Mouse (Mus musculus): ENCODE measurements around the gene Arpin. TPM values are rescaled to one million over a fixed set of nuclear protein-coding genes. Genes with fewer than 3 reads are reported as not detected.

Arpin gene
- polyA plus RNA-seq, 1 experiment from 2014 or later, result 28.4 TPM

- WGBS, result 68% methylated on average over 6 of the region's 6 CpGs
- Histone ChIP-seq H3K36me3 (ENCODE audit: control insufficient read depth, insufficient read depth, low read length) (peaks cover 7% of the 10 kb centered on the region), H3K9me3 (ENCODE audit: control insufficient read depth, low read length) (no peaks in the 10 kb centered on the region), H3K4me1 (replicated peaks; ENCODE audit: control insufficient read depth, insufficient read depth, low read length) (no peaks in the 10 kb centered on the region), H3K9ac (ENCODE audit: low read length) (no peak overlapping the region), H3K4me3 (ENCODE audit: low read length) (no peak overlapping the region), H3K4me2 (ENCODE audit: low read depth, low read length) (no peak overlapping the region), H3K27ac (ENCODE audit: low read length) (no peak overlapping the region), H3K27me3 (ENCODE audit: control insufficient read depth, insufficient read depth, low read depth, low read length) (no peaks in the 10 kb centered on the region)
- ATAC-seq (ENCODE audit: low read depth), result no peak
These were observed 53.3 kb downstream of the Arpin start for GRCm38 (mm10) chr7:79881901-79882300.

GRCm38 (mm10) chr7:79880998-79881397 is 54.2 kb downstream of the Arpin start:
- Histone ChIP-seq H3K27me3 (ENCODE audit: control insufficient read depth, insufficient read depth, low read depth, low read length) (no peaks in the 10 kb centered on the region), H3K9me3 (ENCODE audit: control insufficient read depth, low read length) (no peaks in the 10 kb centered on the region), H3K4me3 (ENCODE audit: low read length) (no peak overlapping the region), H3K9ac (ENCODE audit: low read length) (no peak overlapping the region), H3K27ac (ENCODE audit: low read length) (no peak overlapping the region), H3K4me1 (replicated peaks; ENCODE audit: control insufficient read depth, insufficient read depth, low read length) (no peaks in the 10 kb centered on the region), H3K4me2 (ENCODE audit: low read depth, low read length) (no peak overlapping the region), H3K36me3 (ENCODE audit: control insufficient read depth, insufficient read depth, low read length) (peaks cover 7% of the 10 kb centered on the region)
- WGBS, result 26% methylated on average over 3 of the region's 3 CpGs
- ATAC-seq (ENCODE audit: low read depth), result peak; percentile 45; the same call in 1 of the 2 replicates

- Histone ChIP-seq H3K36me3 (ENCODE audit: control insufficient read depth, insufficient read depth, low read length) (peaks cover 7% of the 10 kb centered on the region), H3K4me3 (ENCODE audit: low read length) (no peak overlapping the region), H3K4me1 (replicated peaks; ENCODE audit: control insufficient read depth, insufficient read depth, low read length) (no peaks in the 10 kb centered on the region), H3K27me3 (ENCODE audit: control insufficient read depth, insufficient read depth, low read depth, low read length) (no peaks in the 10 kb centered on the region), H3K9ac (ENCODE audit: low read length) (no peak overlapping the region), H3K9me3 (ENCODE audit: control insufficient read depth, low read length) (no peaks in the 10 kb centered on the region), H3K27ac (ENCODE audit: low read length) (no peak overlapping the region), H3K4me2 (ENCODE audit: low read depth, low read length) (no peak overlapping the region)
- no peak for ATAC-seq (ENCODE audit: low read depth)
- WGBS, result 84% methylated on average over 6 of the region's 6 CpGs
These were observed 55.1 kb downstream of the Arpin start for GRCm38 (mm10) chr7:79880033-79880432.

- WGBS, result 65% methylated on average over 2 of the region's 2 CpGs
- H3K4me2 ChIP-seq (ENCODE audit: low read depth, low read length), result no peak overlapping the region
- H3K9me3 ChIP-seq (ENCODE audit: control insufficient read depth, low read length), result no peaks in the 10 kb centered on the region
- no peaks in the 10 kb centered on the region for H3K27me3 ChIP-seq (ENCODE audit: control insufficient read depth, insufficient read depth, low read depth, low read length)
- no peak overlapping the region for H3K9ac ChIP-seq (ENCODE audit: low read length)
- peaks cover 7% of the 10 kb centered on the region for H3K36me3 ChIP-seq (ENCODE audit: control insufficient read depth, insufficient read depth, low read length)
- H3K27ac ChIP-seq (ENCODE audit: low read length), result no peak overlapping the region
- no peak for ATAC-seq (ENCODE audit: low read depth)
- no peaks in the 10 kb centered on the region for H3K4me1 ChIP-seq (replicated peaks; ENCODE audit: control insufficient read depth, insufficient read depth, low read length)
- no peak overlapping the region for H3K4me3 ChIP-seq (ENCODE audit: low read length)
These were observed 56.6 kb downstream of the Arpin start for GRCm38 (mm10) chr7:79878455-79879025.

Small RNA genes lying within 50 kb of the gene (microRNA-seq; reads per million reads assigned to microRNA genes)
- not detected for gene Gm24541

Other genes starting within 250 kb of the Arpin start
- 3.2 and 3.7 TPM in 2 replicates for gene Kif7, start 219.6 kb downstream of the Arpin start, polyA plus RNA-seq (2015; fragmentation: Nextera tagmentation; extraction: Ambion mirVana)
- gene Plin1, start 202.5 kb downstream of the Arpin start, polyA plus RNA-seq (2015; fragmentation: Nextera tagmentation; extraction: Ambion mirVana), result 0.21 TPM in 1 of 2 replicates, not detected in the other
- gene Pex11a, start 192.2 kb downstream of the Arpin start, polyA plus RNA-seq (2015; fragmentation: Nextera tagmentation; extraction: Ambion mirVana), result 10.0 and 14.5 TPM in 2 replicates
- gene Wdr93, start 192.2 kb downstream of the Arpin start, polyA plus RNA-seq (2015; fragmentation: Nextera tagmentation; extraction: Ambion mirVana), result 0.88 and 1.7 TPM in 2 replicates
- 0.21 TPM in 1 of 2 replicates, not detected in the other for gene Mesp1, start 141.6 kb downstream of the Arpin start, polyA plus RNA-seq (2015; fragmentation: Nextera tagmentation; extraction: Ambion mirVana)
- 0.45 and 0.87 TPM in 2 replicates for gene Mesp2, start 124.6 kb downstream of the Arpin start, polyA plus RNA-seq (2015; fragmentation: Nextera tagmentation; extraction: Ambion mirVana)
- gene Anpep, start 74.3 kb downstream of the Arpin start, polyA plus RNA-seq (2015; fragmentation: Nextera tagmentation; extraction: Ambion mirVana), result 7.4 and 9.7 TPM in 2 replicates
- 22.3 and 25.8 TPM in 2 replicates for gene Ap3s2, start 14.7 kb downstream of the Arpin start, polyA plus RNA-seq (2015; fragmentation: Nextera tagmentation; extraction: Ambion mirVana)
- 17.7 and 18.6 TPM in 2 replicates for gene Zfp710, start 89.5 kb upstream of the Arpin start, polyA plus RNA-seq (2015; fragmentation: Nextera tagmentation; extraction: Ambion mirVana)
- gene Idh2, start 180.0 kb upstream of the Arpin start, polyA plus RNA-seq (2015; fragmentation: Nextera tagmentation; extraction: Ambion mirVana), result 671 and 680 TPM in 2 replicates

All from lung, embryonic 16.5 days (tissue).